Mouse (Mus musculus) spleen, adult 2 months (tissue): ENCODE results near the gene Styx. TPM values are rescaled to one million over a fixed set of nuclear protein-coding genes. Genes with fewer than 3 reads are reported as not detected.

Experiments
- DNase-seq, 2 experiments: peaks; one replicate each; pipeline versions ENCODE4 v3.0.0 to v3.0.0-alpha.2; 2012 to 2021; ENCODE audit warnings: low spot score in 2 of 2, low read depth in 1 of 2
- H3K27ac ChIP-seq: fragments of 200-500 bp; 2 replicates; pipeline ENCODE4 v1.5.1; 2012; ENCODE audit warnings: low read length, inconsistent platforms; ENCODE audit not compliant: insufficient read depth
- H3K27me3 ChIP-seq: fragments of 200-500 bp; 2 replicates; pipeline ENCODE4 v1.6.1; 2012; ENCODE audit warnings: mild to moderate bottlenecking, moderate library complexity, low read length, inconsistent platforms; ENCODE audit not compliant: control insufficient read depth, insufficient read depth
- H3K36me3 ChIP-seq: fragments of 200-500 bp; 2 replicates; pipeline ENCODE4 v1.6.1; 2012; ENCODE audit warnings: mild to moderate bottlenecking, low read length, inconsistent platforms; ENCODE audit not compliant: control insufficient read depth, insufficient read depth
- H3K4me1 ChIP-seq: fragments of 200-500 bp; 2 replicates; pipeline ENCODE4 v1.6.1; 2011; ENCODE audit warnings: inconsistent platforms; ENCODE audit not compliant: control insufficient read depth, insufficient read depth, insufficient read length
- H3K4me3 ChIP-seq: fragments of 200-500 bp; 2 replicates; pipeline ENCODE4 v1.5.1; 2011; ENCODE audit warnings: mild to moderate bottlenecking, inconsistent platforms; ENCODE audit not compliant: insufficient read depth, insufficient read length; ENCODE audit errors: extremely low read depth
- CTCF ChIP-seq: fragments of 200-500 bp; IDR thresholded peaks from 2 replicates; pipeline ENCODE4 v1.5.1; 2011; ENCODE audit warnings: mild to moderate bottlenecking, inconsistent platforms; ENCODE audit not compliant: insufficient read depth, insufficient read length, insufficient replicate concordance; ENCODE audit errors: extremely low read depth
- POLR2A ChIP-seq: fragments of 200-500 bp; IDR thresholded peaks from 2 replicates; pipeline ENCODE4 v1.6.1; 2011; ENCODE audit warnings: low read depth, low read length, inconsistent platforms
- WGBS: fragments of 180-500 bp; shearing (Covaris S2); methylation state at CpG from one replicate; pipeline ENCODE4 v1.1.7; 2018; 5-methylcytosine and 5-hydroxymethylcytosine counted together
- polyA plus RNA-seq: library from polyadenylated mRNA; depleted of rRNA; stranded (reverse); fragments of >200 nt; gene quantifications from 2 replicates; pipeline ENCODE4 v1.2.3, GENCODE M21; 2012

Gene Styx
- polyA plus RNA-seq, 1 experiment: 6.0 TPM

DNA sequence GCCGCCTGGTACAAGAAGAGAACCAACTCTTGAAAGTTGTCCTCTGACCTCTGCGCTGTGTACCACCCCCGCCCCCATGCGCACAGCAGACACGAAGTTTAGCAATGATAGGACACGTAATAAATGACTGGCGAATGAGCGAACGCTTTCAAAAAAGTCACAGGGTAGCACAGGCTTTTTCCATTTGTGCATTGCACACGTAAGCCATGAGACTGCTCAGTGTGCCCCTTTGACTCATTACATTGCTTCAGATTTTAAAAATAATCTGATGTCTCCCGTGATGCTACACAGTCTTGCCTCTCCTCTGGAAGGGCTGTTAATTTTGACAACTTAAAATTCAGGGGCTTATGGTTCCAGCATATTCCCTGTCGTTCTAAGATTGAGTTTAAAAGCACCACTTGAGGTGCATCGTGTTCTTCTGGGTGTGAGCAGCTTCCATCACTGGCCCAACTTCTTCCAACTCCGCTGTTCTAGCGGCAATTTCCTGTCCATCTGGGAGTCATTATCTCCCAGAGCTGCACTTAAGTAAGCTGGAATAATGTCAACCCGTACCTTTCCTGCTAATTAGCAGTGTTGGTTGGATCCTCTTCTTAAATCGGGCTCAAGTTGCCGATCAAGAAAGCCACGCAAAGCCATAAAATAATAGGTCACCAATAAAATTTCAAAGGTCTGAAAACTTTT, 87.5 kb downstream of the Styx start:
- H3K27me3 ChIP-seq: no peaks in the 10 kb centered on the region
- no peak overlapping the region for H3K4me3 ChIP-seq
- DNase-seq: no peak
- TF ChIP-seq CTCF: no peak
- TF ChIP-seq POLR2A: no peak
- H3K36me3 ChIP-seq: no peaks in the 10 kb centered on the region
- no peak overlapping the region for H3K27ac ChIP-seq
- H3K4me1 ChIP-seq: no peaks in the 10 kb centered on the region
- WGBS: 74% methylated on average over 19 of the region's 19 CpGs

DNA sequence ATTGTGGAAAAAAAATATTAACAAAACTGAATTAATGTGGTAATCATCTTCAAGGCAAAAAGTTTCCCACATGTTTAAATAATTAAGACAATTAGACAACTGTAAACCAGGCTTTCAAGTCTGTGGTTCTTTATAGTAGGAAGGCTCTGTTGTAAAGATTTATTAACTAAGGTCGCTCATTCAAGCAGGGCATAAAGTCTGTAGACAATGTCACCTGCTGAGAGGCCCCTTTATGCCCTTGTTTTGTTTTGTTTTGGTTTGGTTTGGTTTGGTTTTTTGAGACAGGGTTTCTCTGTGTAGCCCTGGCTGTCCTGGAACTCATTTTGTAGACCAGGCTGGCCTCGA, 88.0 kb downstream of the Styx start:
- no peak for DNase-seq
- no peaks in the 10 kb centered on the region for H3K27me3 ChIP-seq
- H3K36me3 ChIP-seq: no peaks in the 10 kb centered on the region
- H3K27ac ChIP-seq: no peak overlapping the region
- TF ChIP-seq POLR2A: no peak
- H3K4me3 ChIP-seq: no peak overlapping the region
- no peaks in the 10 kb centered on the region for H3K4me1 ChIP-seq
- 89% methylated on average over 2 of the region's 2 CpGs for WGBS

DNA sequence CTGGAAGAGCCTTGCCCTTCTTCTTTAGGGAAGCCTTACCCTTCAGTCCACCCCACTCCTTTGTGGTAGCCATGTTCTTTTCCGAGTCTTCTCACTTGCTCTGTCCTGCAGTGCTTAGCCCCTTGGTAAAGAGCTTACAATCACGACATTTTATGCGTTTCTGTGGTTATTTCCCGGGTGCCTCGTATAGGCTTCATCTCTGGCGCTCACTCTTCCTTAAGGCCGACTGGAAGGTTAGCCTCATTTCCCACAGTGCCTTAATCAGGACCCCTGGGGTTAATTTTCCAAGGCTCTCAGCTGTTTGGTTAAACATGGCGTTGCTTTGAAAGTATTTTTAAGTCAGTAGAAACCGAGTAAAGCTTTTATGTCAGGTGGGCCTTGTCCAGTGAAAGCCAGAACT, 88.5 kb downstream of the Styx start:
- Histone ChIP-seq H3K27ac (no peak overlapping the region), H3K4me1 (no peaks in the 10 kb centered on the region), H3K27me3 (no peaks in the 10 kb centered on the region), H3K36me3 (no peaks in the 10 kb centered on the region), H3K4me3 (no peak overlapping the region)
- TF ChIP-seq CTCF (no peak), POLR2A (no peak)
- 87% methylated on average over 9 of the region's 9 CpGs for WGBS
- DNase-seq: no peak

DNA sequence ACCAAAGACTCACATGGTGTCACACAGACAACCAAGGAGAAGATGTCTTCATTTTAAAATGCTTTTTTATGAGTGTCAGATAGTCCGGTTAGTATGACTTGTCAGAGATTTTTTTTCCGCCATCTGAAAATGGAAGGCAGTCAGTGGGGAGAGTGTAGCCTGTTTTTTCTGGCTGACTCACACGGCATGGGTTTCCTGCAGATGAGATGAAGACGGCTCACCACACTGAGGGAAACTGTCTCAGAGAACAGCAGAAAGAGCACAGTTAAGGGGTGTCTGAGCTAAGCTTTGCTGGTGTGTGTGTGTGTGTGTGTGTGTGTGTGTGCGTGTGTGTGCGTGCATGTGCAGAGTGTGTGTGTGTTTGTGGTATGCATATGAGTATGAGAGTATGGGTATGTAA, 90.4 kb downstream of the Styx start:
- TF ChIP-seq POLR2A (no peak), CTCF (no peak)
- WGBS: 69% methylated on average over 6 of the region's 6 CpGs
- Histone ChIP-seq H3K27me3 (no peaks in the 10 kb centered on the region), H3K4me1 (no peaks in the 10 kb centered on the region), H3K4me3 (no peak overlapping the region), H3K27ac (no peak overlapping the region), H3K36me3 (no peaks in the 10 kb centered on the region)
- DNase-seq: no peak

DNA sequence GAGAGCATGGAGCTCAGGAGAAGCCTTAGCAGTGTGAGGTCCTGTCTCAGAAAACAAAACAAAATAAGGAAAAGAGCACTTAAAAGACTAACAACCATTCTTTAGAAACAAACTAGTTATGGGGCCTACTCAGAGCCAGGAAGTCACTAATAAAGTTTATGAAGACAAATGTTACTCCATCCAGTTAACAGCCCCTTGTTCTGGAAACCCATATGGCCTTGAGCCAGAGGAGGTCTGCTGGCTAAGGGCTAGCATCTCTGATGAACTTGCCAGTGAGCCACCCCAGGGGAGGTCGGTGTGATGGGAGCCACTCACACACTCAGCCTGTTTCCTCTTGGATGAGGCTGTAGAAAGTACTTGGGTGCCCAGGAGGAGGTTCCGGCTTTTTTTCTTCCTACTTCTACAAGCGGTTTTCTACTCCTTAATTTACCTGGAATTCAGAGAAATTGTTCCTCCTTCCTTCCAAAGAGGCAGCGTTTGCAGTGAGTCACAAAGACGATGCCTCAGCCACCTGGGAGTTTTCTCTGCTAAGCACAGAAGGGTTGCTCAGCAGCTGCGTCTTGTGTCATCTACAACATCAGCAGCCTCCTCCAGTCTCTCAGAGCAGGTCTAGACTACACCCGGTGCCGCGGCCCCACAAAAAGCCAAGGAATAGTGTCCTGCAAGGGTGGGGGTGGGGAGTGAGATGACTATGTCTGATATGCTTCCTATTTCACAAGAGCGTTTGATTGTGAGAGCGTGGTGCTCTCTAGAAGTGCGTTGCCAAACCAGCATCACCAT, 92.1 kb downstream of the Styx start:
- no peak overlapping the region for H3K4me3 ChIP-seq
- H3K4me1 ChIP-seq: no peaks in the 10 kb centered on the region
- no peaks in the 10 kb centered on the region for H3K36me3 ChIP-seq
- no peaks in the 10 kb centered on the region for H3K27me3 ChIP-seq
- DNase-seq: no peak
- TF ChIP-seq CTCF (no peak), POLR2A (no peak)
- WGBS: 53% methylated on average over 12 of the region's 12 CpGs
- H3K27ac ChIP-seq: no peak overlapping the region

DNA sequence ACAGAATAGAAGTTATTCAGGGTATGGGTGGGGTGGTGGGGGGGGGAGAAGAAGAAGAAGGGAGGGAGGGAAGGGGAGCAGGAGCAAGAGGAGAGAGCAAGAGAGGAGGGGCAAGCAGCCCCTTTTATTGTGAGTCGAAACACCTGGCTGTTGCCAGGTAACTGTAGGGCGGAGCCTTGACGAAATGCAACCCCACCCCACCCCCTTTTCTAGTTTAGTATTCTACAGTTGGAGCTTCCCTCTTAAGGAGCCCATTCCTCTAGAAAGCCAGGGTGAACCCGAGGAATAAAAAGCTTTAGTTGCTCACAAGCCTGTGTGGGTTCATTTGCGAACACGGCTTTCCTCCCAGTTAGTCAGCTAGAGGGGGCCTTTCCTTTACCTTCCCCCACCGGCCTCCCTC, 94.0 kb downstream of the Styx start:
- 80% methylated on average over 7 of the region's 7 CpGs for WGBS
- H3K4me1 ChIP-seq: no peaks in the 10 kb centered on the region
- TF ChIP-seq POLR2A: no peak
- TF ChIP-seq CTCF: no peak
- DNase-seq: no peak
- no peaks in the 10 kb centered on the region for H3K27me3 ChIP-seq
- no peak overlapping the region for H3K4me3 ChIP-seq
- no peak overlapping the region for H3K27ac ChIP-seq
- no peaks in the 10 kb centered on the region for H3K36me3 ChIP-seq

DNA sequence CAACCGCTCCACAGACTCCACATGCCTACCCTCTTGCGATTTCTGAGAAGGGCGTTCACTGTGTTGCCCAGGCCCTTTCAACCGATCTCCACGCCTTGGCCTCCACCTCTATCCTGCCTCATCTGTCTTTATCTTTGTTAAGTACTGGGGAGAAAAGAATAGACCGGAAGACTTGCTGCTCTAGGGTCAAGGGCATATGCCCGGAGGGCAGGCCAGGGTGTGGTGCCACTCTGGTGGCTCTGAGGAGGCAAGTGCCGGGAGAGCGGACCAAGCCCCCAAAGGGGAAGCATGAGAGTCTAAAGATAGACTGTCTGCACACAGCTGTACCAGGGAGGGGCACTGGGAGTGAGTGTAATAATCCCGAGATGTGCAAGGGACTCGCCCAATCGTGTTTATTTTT, 94.6 kb downstream of the Styx start:
- no peak overlapping the region for H3K27ac ChIP-seq
- no peaks in the 10 kb centered on the region for H3K27me3 ChIP-seq
- no peak overlapping the region for H3K4me3 ChIP-seq
- 76% methylated on average over 12 of the region's 12 CpGs for WGBS
- no peak for DNase-seq
- TF ChIP-seq CTCF (no peak), POLR2A (no peak)
- no peaks in the 10 kb centered on the region for H3K36me3 ChIP-seq
- no peaks in the 10 kb centered on the region for H3K4me1 ChIP-seq

DNA sequence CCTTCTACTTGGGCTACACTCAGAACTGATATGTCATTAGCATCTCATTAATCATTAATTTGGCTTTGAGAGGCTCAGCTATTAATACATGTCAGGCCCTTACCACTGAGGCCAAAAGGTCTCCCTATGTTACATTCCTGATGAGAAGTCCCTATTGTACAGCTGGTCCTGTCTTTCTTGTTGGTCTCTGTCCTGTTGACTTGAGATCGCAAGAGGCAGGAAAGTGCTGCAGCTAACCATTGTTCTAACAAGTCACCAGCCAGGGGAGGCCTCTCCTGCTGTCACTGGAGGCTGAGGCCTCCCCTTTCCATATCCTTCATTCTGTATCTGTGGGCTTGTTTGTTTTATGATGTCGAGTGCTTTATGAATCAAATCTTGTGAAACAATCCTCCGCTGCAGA, 95.9 kb downstream of the Styx start:
- TF ChIP-seq POLR2A (no peak), CTCF (no peak)
- Histone ChIP-seq H3K4me1 (no peaks in the 10 kb centered on the region), H3K36me3 (no peaks in the 10 kb centered on the region), H3K27me3 (no peaks in the 10 kb centered on the region), H3K4me3 (no peak overlapping the region), H3K27ac (no peak overlapping the region)
- whole genome bisulfite sequencing: 86% methylated on average over 3 of the region's 3 CpGs
- DNase-seq: no peak
